ENCODE assay signal across 20 mouse cellular contexts in the genomic region with DNA sequence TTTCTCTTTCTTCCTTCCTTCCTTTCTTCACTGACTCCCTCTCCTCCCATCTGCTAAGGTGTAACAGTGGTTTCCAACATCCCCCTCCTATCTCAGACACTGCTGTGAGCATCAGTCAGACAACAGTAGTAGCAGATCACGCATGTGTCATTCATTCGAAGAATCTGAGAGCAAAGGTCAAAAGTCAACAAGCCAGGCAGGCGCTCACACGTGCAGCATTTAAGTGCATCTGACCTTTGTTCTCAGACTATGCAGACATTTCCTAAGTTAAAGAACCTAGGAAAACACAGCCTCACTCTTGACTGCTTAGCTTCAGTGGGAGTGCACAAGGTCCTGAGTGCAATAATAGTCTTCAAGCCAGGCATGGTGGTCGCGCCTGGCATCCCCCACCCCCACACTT.
A peak's percentile ranks its signal among the peaks of the same experiment; 100 is the strongest.
DNase-seq lines count a peak whose midpoint lies in the region; ATAC-seq and TF ChIP-seq lines count a peak whose summit lies in the region.
"Had no signal": no experiment of that assay in that cellular context is flagged by ENCODE, and none has a peak within 500 bp of the region (broad histone marks: within the 10 kb centered on the region; RNA-seq: fewer than 3 reads in every experiment).

No protein-coding gene starts in this region.

- ATAC-seq in liver, postnatal 0 days = peak; percentile 62
- ATAC-seq in monocyte, adult 5-6 weeks (replicated peaks; ENCODE audit: insufficient number of reproducible peaks, low FRiP score, low TSS enrichment, poor library complexity, severe bottlenecking) = no peak
- ATAC-seq: CD4-positive, CD25-positive, alpha-beta regulatory T cell, adult 4 months; forebrain, embryonic 15.5 days; lung, postnatal 0 days had no signal

- DNase-seq in kidney, adult 11 months = peak; percentile 61
- no peak for DNase-seq in kidney, postnatal 10 days
- DNase-seq in liver, postnatal 0 days = no peak
- DNase-seq in liver = no peak
- DNase-seq in kidney, postnatal 14 days = peak; percentile 42
- no peak for DNase-seq in gastrocnemius, adult 2 months
- DNase-seq in urinary bladder, adult 18-20 months (ENCODE audit: low spot score in 2 of 2) = no peak
- DNase-seq: adrenal gland, postnatal 25 days; cerebellum, adult 11-12 months; cerebellum, postnatal 25 days; right cerebral cortex, postnatal 4 days had no signal

- no peak overlapping the region for H3K4me2 ChIP-seq in liver, postnatal 0 days (ENCODE audit: low read depth, low read length)
- H3K4me2 ChIP-seq: forebrain, embryonic 15.5 days; limb, embryonic 15.5 days; midbrain, embryonic 12.5 days; neural tube, embryonic 12.5 days had no signal

- intact Hi-C loops in gastrocnemius, adult 2 months (cut with DNase I) = no loop called here

- H3K9ac ChIP-seq in liver, postnatal 0 days (replicated peaks) = no peak overlapping the region
- H3K9ac ChIP-seq: forebrain, embryonic 15.5 days; limb, embryonic 15.5 days; midbrain, embryonic 12.5 days; neural tube, embryonic 12.5 days had no signal

- H3K27me3 ChIP-seq in liver, postnatal 0 days (ENCODE audit: insufficient read depth, low read length) = no peaks in the 10 kb centered on the region
- H3K27me3 ChIP-seq: forebrain, embryonic 15.5 days; limb, embryonic 15.5 days; neural tube, embryonic 12.5 days had no signal

- 61% methylated on average over 6 of the region's 6 CpGs for WGBS in liver, postnatal 0 days (ENCODE audit: insufficient replicate concordance)

- no peak overlapping the region for H3K4me3 ChIP-seq in liver, postnatal 0 days (ENCODE audit: low read depth, low read length)
- H3K4me3 ChIP-seq in gastrocnemius, adult 2 months = no peak overlapping the region
- H3K4me3 ChIP-seq: forebrain, embryonic 15.5 days; layer of hippocampus, adult 2 months; limb, embryonic 15.5 days; midbrain, embryonic 12.5 days; neural tube, embryonic 12.5 days had no signal

- H3K9me3 ChIP-seq in liver, postnatal 0 days (ENCODE audit: low read length) = no peaks in the 10 kb centered on the region
- H3K9me3 ChIP-seq: forebrain, embryonic 15.5 days; G1E; limb, embryonic 15.5 days; midbrain, embryonic 12.5 days; neural tube, embryonic 12.5 days had no signal

- H3K36me3 ChIP-seq in liver, postnatal 0 days (replicated peaks; ENCODE audit: insufficient read depth, low read length) = no peaks in the 10 kb centered on the region
- H3K36me3 ChIP-seq: forebrain, embryonic 15.5 days; G1E; limb, embryonic 15.5 days; midbrain, embryonic 12.5 days; neural tube, embryonic 12.5 days had no signal

- peaks cover 3% of the 10 kb centered on the region; the same call in 1 of the 2 replicates for H3K4me1 ChIP-seq in liver, postnatal 0 days (ENCODE audit: insufficient read depth)
- H3K4me1 ChIP-seq: limb, embryonic 15.5 days had no signal

- no peak for TF ChIP-seq EP300 in liver, postnatal 0 days (IDR thresholded peaks at IDR 0.05; ENCODE audit: low read depth)

- no peak overlapping the region for H3K27ac ChIP-seq in liver, postnatal 0 days (ENCODE audit: low read depth)
- no peak overlapping the region for H3K27ac ChIP-seq in gastrocnemius, adult 2 months
- H3K27ac ChIP-seq: forebrain, embryonic 15.5 days; layer of hippocampus, adult 2 months; limb, embryonic 15.5 days; midbrain, embryonic 12.5 days; neural tube, embryonic 12.5 days had no signal

- TF ChIP-seq CTCF in liver, postnatal 0 days (IDR thresholded peaks at IDR 0.05; ENCODE audit: low read depth) = no peak
- TF ChIP-seq CTCF in gastrocnemius, adult 2 months (IDR thresholded peaks at IDR 0.05) = no peak

Comparison
In these comparisons a context has a peak if more than half of its experiments do, and no peak if none do; other contexts are left out.
1. DNase-seq: peak in kidney, adult 11 months (single experiment) and kidney, postnatal 14 days (single experiment); none in kidney, postnatal 10 days (single experiment), liver, postnatal 0 days (single experiment), liver (single experiment), gastrocnemius, adult 2 months (single experiment) and urinary bladder, adult 18-20 months (0 of 2).